Mouse (Mus musculus) kidney, postnatal 25 days (tissue): ENCODE measurements around the gene Camk2d.

Source experiments
- DNase-seq, 2 experiments: peaks; one replicate each; pipeline ENCODE4 v3.0.0; 2021; ENCODE audit warnings: mixed read lengths in 2 of 2

Camk2d gene

GRCm38 (mm10) chr3:126751377-126752098, 155.4 kb downstream of the Camk2d start:
- no peak for DNase-seq

GRCm38 (mm10) chr3:126752978-126753377, 156.9 kb downstream of the Camk2d start:
- DNase-seq, result no peak

- DNase-seq, result no peak
These were observed 162.3 kb downstream of the Camk2d start for GRCm38 (mm10) chr3:126758398-126758797.

GRCm38 (mm10) chr3:126760608-126761007, 164.5 kb downstream of the Camk2d start:
- no peak for DNase-seq

- no peak for DNase-seq
These were observed 168.6 kb downstream of the Camk2d start for GRCm38 (mm10) chr3:126764745-126765144.

GRCm38 (mm10) chr3:126770056-126770455, 174.0 kb downstream of the Camk2d start:
- DNase-seq, result no peak

GRCm38 (mm10) chr3:126771032-126771431, 174.9 kb downstream of the Camk2d start:
- peak in 1 of 2 experiments; percentile 5 for DNase-seq

GRCm38 (mm10) chr3:126771541-126771940, 175.4 kb downstream of the Camk2d start:
- peak; percentile 84 to 85 for DNase-seq

- DNase-seq, result no peak
These were observed 179.9 kb downstream of the Camk2d start for GRCm38 (mm10) chr3:126776001-126776400.

- DNase-seq, result no peak
These were observed 181.0 kb downstream of the Camk2d start for GRCm38 (mm10) chr3:126777101-126777500.

- no peak for DNase-seq
These were observed 181.8 kb downstream of the Camk2d start for GRCm38 (mm10) chr3:126777879-126778278.

GRCm38 (mm10) chr3:126780014-126780615, 184.0 kb downstream of the Camk2d start:
- no peak for DNase-seq

GRCm38 (mm10) chr3:126793035-126793964, 197.2 kb downstream of the Camk2d start:
- DNase-seq, result no peak

GRCm38 (mm10) chr3:126795904-126796303, 199.8 kb downstream of the Camk2d start:
- DNase-seq, result no peak

- DNase-seq, result no peak
These were observed 200.9 kb downstream of the Camk2d start for GRCm38 (mm10) chr3:126797025-126797424.

- no peak for DNase-seq
These were observed 201.7 kb downstream of the Camk2d start for GRCm38 (mm10) chr3:126797810-126798209.

GRCm38 (mm10) chr3:126802988-126803387, 206.9 kb downstream of the Camk2d start:
- DNase-seq, result no peak

GRCm38 (mm10) chr3:126804968-126805367, 208.9 kb downstream of the Camk2d start:
- no peak for DNase-seq

GRCm38 (mm10) chr3:126806145-126806544, 210.0 kb downstream of the Camk2d start:
- no peak for DNase-seq

GRCm38 (mm10) chr3:126809915-126810314, 213.8 kb downstream of the Camk2d start:
- no peak for DNase-seq

- DNase-seq, result no peak
These were observed 214.4 kb downstream of the Camk2d start for GRCm38 (mm10) chr3:126810372-126811090.

- DNase-seq, result no peak
These were observed 215.5 kb downstream of the Camk2d start for GRCm38 (mm10) chr3:126811646-126812045.

GRCm38 (mm10) chr3:126822374-126822773, 226.3 kb downstream of the Camk2d start:
- DNase-seq, result no peak
